Mouse (Mus musculus) embryonic facial prominence, embryonic 14.5 days (tissue): ENCODE results near the gene Chd6. TPM values are rescaled to one million over a fixed set of nuclear protein-coding genes. Genes with fewer than 3 reads are reported as not detected.
A peak's percentile ranks its signal among the peaks of the same experiment; 100 is the strongest.

Experiments
- ATAC-seq: fragments of 200-750 bp; cut with Nextera tagmentation; 2 replicates; pipeline ENCODE4 v1.8.0; 2017; ENCODE audit warnings: low read depth, moderate number of reproducible peaks, moderate TSS enrichment
- DNase-seq: peaks from one replicate; pipeline ENCODE4 v3.0.0-alpha.2; 2015; ENCODE audit warnings: low spot score
- H3K27ac ChIP-seq: fragments of 300-500 bp; sonication (generic); replicated peaks from 2 replicates; pipeline ENCODE4 v1.5.1; 2014; ENCODE audit warnings: low read depth, mild to moderate bottlenecking, low read length, moderate library complexity
- H3K27me3 ChIP-seq: fragments of 300-500 bp; sonication (generic); replicated peaks from 2 replicates; pipeline ENCODE4 v1.6.1; 2014; ENCODE audit warnings: low read length; ENCODE audit not compliant: control insufficient read depth, insufficient read depth
- H3K36me3 ChIP-seq: fragments of 300-500 bp; sonication (generic); 2 replicates; pipeline ENCODE4 v1.6.1; 2014; ENCODE audit warnings: low read length, mixed read lengths; ENCODE audit not compliant: control insufficient read depth, insufficient read depth
- H3K4me1 ChIP-seq: fragments of 300-500 bp; sonication (generic); 2 replicates; pipeline ENCODE4 v1.6.1; 2014; ENCODE audit warnings: antibody characterized with exemption, low read length; ENCODE audit not compliant: control insufficient read depth, insufficient read depth
- H3K4me2 ChIP-seq: fragments of 300-500 bp; sonication (generic); 2 replicates; pipeline ENCODE4 v1.6.1; 2014; ENCODE audit warnings: low read depth, mild to moderate bottlenecking, low read length, moderate library complexity, mixed read lengths
- H3K4me3 ChIP-seq: fragments of 300-500 bp; sonication (generic); 2 replicates; pipeline ENCODE4 v1.5.1; 2014; ENCODE audit warnings: low read depth, mild to moderate bottlenecking, low read length
- H3K9ac ChIP-seq: fragments of 300-500 bp; sonication (generic); 2 replicates; pipeline ENCODE4 v1.6.1; 2014; ENCODE audit warnings: low read depth, mild to moderate bottlenecking, low read length, moderate library complexity, mixed read lengths
- H3K9me3 ChIP-seq: fragments of 300-500 bp; sonication (generic); 2 replicates; pipeline ENCODE4 v1.6.1; 2016; ENCODE audit warnings: low read length; ENCODE audit not compliant: control insufficient read depth
- WGBS: fragments of 180-500 bp; shearing (Covaris S2); extraction: QIAGEN DNeasy Blood & Tissue Kit; methylation state at CpG from one replicate; pipeline ENCODE4 v1.1.7; 2014; 5-methylcytosine and 5-hydroxymethylcytosine counted together
- polyA plus RNA-seq: library from polyadenylated mRNA; unstranded; fragments of >200 nt; fragmentation: Nextera tagmentation; extraction: Ambion mirVana; gene quantifications from 2 replicates; pipeline ENCODE4 v1.2.1, GENCODE M21; 2014

Chd6 gene
- polyA plus RNA-seq, 1 experiment from 2014 or later, result 24.2 TPM

GRCm38 (mm10) chr2:160921285-160921684, 187.6 kb downstream of the Chd6 start:
- Histone ChIP-seq H3K9ac (no peak overlapping the region), H3K36me3 (no peaks in the 10 kb centered on the region), H3K4me2 (0 out of 2 replicates have a peak overlapping the region, but pooled peaks have one; percentile 4), H3K27ac (no peak overlapping the region), H3K4me1 (peaks cover 17% of the 10 kb centered on the region), H3K4me3 (no peak overlapping the region), H3K9me3 (no peaks in the 10 kb centered on the region), H3K27me3 (no peaks in the 10 kb centered on the region)
- DNase-seq (no peak), ATAC-seq (0 out of 2 replicates have a peak, but pooled peaks have one; percentile 19)
- WGBS, result 49% methylated on average over 7 of the region's 7 CpGs

GRCm38 (mm10) chr2:160918930-160919215, 190.0 kb downstream of the Chd6 start:
- no peak for DNase-seq
- H3K9me3 ChIP-seq, result no peaks in the 10 kb centered on the region
- no peaks in the 10 kb centered on the region for H3K36me3 ChIP-seq
- H3K4me3 ChIP-seq, result no peak overlapping the region
- H3K9ac ChIP-seq, result no peak overlapping the region
- peaks cover 7% of the 10 kb centered on the region for H3K4me1 ChIP-seq
- 73% methylated on average over 2 of the region's 2 CpGs for WGBS
- no peaks in the 10 kb centered on the region for H3K27me3 ChIP-seq
- H3K4me2 ChIP-seq, result no peak overlapping the region
- H3K27ac ChIP-seq, result no peak overlapping the region
- no peak for ATAC-seq

- no peaks in the 10 kb centered on the region for H3K36me3 ChIP-seq
- no peak overlapping the region for H3K4me3 ChIP-seq
- H3K9ac ChIP-seq, result no peak overlapping the region
- no peaks in the 10 kb centered on the region for H3K9me3 ChIP-seq
- H3K27ac ChIP-seq, result no peak overlapping the region
- no peak for ATAC-seq
- H3K4me2 ChIP-seq, result no peak overlapping the region
- no peaks in the 10 kb centered on the region for H3K27me3 ChIP-seq
- DNase-seq, result no peak
- peaks cover 7% of the 10 kb centered on the region for H3K4me1 ChIP-seq
- 69% methylated on average over 8 of the region's 8 CpGs for WGBS
Measured at GRCm38 (mm10) chr2:160918154-160918929, 190.5 kb downstream of the Chd6 start.

- 82% methylated on average over 3 of the region's 3 CpGs for WGBS
- no peak overlapping the region for H3K27ac ChIP-seq
Measured at GRCm38 (mm10) chr2:160917313-160917712, 191.6 kb downstream of the Chd6 start.

GRCm38 (mm10) chr2:160916714-160917113, 192.2 kb downstream of the Chd6 start:
- no peak overlapping the region for H3K9ac ChIP-seq
- ATAC-seq (no peak), DNase-seq (peak; percentile 71)
- no peak overlapping the region for H3K4me2 ChIP-seq
- no peaks in the 10 kb centered on the region for H3K9me3 ChIP-seq
- peaks cover 8% of the 10 kb centered on the region for H3K4me1 ChIP-seq
- H3K36me3 ChIP-seq, result no peaks in the 10 kb centered on the region
- H3K27me3 ChIP-seq, result peaks cover 5% of the 10 kb centered on the region; the same call in 1 of the 2 replicates
- 73% methylated on average over 8 of the region's 8 CpGs for WGBS
- no peak overlapping the region for H3K4me3 ChIP-seq
- peak overlapping the region; percentile 39 for H3K27ac ChIP-seq

More at GRCm38 (mm10) chr2:160917313-160917712, 191.6 kb downstream of the Chd6 start:
- no peaks in the 10 kb centered on the region for H3K36me3 ChIP-seq
- no peak overlapping the region for H3K9ac ChIP-seq
- no peaks in the 10 kb centered on the region for H3K9me3 ChIP-seq
- no peak for ATAC-seq
- peaks cover 7% of the 10 kb centered on the region for H3K4me1 ChIP-seq
- no peak for DNase-seq
- no peak overlapping the region for H3K4me3 ChIP-seq
- no peak overlapping the region for H3K4me2 ChIP-seq
- H3K27me3 ChIP-seq, result no peaks in the 10 kb centered on the region

- Histone ChIP-seq H3K27ac (peak overlapping the region; percentile 39), H3K4me2 (no peak overlapping the region), H3K9ac (no peak overlapping the region), H3K4me3 (no peak overlapping the region), H3K4me1 (peaks cover 15% of the 10 kb centered on the region), H3K9me3 (no peaks in the 10 kb centered on the region), H3K36me3 (no peaks in the 10 kb centered on the region), H3K27me3 (peaks cover 11% of the 10 kb centered on the region; the same call in 1 of the 2 replicates)
- ATAC-seq (no peak), DNase-seq (peak; percentile 41)
- WGBS, result 56% methylated on average over 13 of the region's 13 CpGs
Measured at GRCm38 (mm10) chr2:160915821-160916610, 192.9 kb downstream of the Chd6 start.

GRCm38 (mm10) chr2:160914656-160915055, 194.2 kb downstream of the Chd6 start:
- 81% methylated on average over 9 of the region's 9 CpGs for WGBS

GRCm38 (mm10) chr2:160912231-160912671, 196.6 kb downstream of the Chd6 start, which contains the start of gene Emilin3:
Gene Emilin3, minus strand, starts transcription at chr2:160912328.
- Histone ChIP-seq H3K27me3 (peaks cover 23% of the 10 kb centered on the region), H3K9me3 (no peaks in the 10 kb centered on the region), H3K4me3 (peak within 1 kb of the TSS; percentile 63), H3K4me1 (peaks cover 17% of the 10 kb centered on the region), H3K36me3 (peaks cover 19% of the 10 kb centered on the region), H3K9ac (peak within 1 kb of the TSS; percentile 75), H3K4me2 (peak within 1 kb of the TSS; percentile 91), H3K27ac (peak within 1 kb of the TSS; percentile 67)
- ATAC-seq, result peak; percentile 76
- DNase-seq, result peak; percentile 81
- 15% methylated on average over 2 of the region's 46 CpGs for WGBS

More at GRCm38 (mm10) chr2:160914656-160915055, 194.2 kb downstream of the Chd6 start:
- Histone ChIP-seq H3K4me2 (no peak overlapping the region), H3K27me3 (peaks cover 23% of the 10 kb centered on the region), H3K4me1 (peaks cover 17% of the 10 kb centered on the region), H3K9me3 (no peaks in the 10 kb centered on the region), H3K27ac (no peak overlapping the region), H3K4me3 (no peak overlapping the region), H3K9ac (no peak overlapping the region), H3K36me3 (no peaks in the 10 kb centered on the region)
- ATAC-seq (no peak), DNase-seq (no peak)
